Mouse (Mus musculus): ENCODE data around the gene Ptprd.

DNA sequence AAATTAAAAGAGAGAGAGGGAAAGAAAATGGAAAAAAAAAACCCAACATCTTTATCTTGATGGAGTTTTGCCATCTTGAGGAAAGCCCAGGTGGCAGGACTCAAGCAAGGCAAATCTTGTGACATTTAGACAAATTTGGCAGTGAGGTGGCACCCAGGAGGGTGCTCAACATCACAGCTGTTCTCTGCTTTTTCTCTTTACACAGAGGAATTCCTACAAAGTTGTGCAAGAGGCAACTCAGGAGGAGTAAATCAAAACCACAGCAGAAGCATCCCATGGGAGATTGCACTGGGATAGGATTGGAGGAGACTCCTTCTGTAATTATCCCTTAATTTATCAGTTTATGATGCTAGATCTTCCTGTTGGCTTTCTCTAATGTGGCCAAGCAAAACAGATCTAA is 2121.9 kb downstream of the Ptprd start:
- TF ChIP-seq GATA1 (IDR thresholded peaks at IDR 0.05; ENCODE audit: borderline replicate concordance, low read length): no peak
- TF ChIP-seq FLI1 (IDR thresholded peaks at IDR 0.05; ENCODE audit: low read length): no peak
